Mouse (Mus musculus) thymus, postnatal 10 days (tissue): ENCODE measurements around the gene Tmigd1.

Experiments
- DNase-seq, 2 experiments: peaks; one replicate each; pipeline ENCODE4 v3.0.0; 2021; ENCODE audit warnings: low spot score in 2 of 2

The Tmigd1 gene

DNA sequence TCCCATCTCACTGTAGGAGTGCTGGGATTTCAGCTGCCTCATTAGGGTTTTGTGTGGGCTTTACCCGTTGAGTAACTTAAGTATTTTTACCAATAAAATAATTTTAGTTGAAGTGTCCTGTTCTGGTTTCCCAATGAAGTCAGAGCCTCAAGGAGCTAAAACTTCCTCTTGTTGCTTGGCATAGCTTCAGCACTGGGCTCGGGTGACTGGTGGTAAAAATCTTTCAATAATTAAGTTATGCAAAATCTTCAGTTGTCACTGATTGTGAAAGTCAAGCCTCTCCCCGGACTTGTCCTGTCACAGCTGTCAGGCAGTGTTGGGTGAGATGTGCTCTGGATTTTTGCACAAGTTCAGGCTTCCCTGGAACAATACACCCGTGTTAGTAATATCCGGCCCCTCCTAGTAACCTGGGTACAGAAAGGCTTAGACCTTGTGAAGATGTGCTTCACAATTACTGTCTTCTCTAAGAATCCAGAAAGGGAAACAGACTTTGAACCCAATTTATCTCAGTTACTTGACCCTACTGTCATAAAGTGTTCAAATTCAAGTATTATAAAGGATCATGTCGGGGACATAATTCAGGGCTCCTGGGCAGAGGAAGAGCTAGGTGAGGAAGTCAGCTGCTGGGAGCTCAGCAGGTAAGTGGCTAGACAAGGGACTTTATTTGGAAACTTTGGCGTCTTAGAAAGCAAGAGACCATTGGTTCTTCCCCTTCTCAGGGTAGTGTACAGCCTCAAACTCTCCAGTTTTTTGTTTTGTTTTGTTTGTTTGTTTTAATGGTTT, at the start of gene Tmigd1:
TSS of gene Tmigd1 (plus strand) at position 581 of the 783 bp plus-strand sequence.
- DNase-seq = no peak

- no peak for DNase-seq
Measured at GRCm38 (mm10) chr11:76854475-76855341, 47.3 kb upstream of the Tmigd1 start.

DNA sequence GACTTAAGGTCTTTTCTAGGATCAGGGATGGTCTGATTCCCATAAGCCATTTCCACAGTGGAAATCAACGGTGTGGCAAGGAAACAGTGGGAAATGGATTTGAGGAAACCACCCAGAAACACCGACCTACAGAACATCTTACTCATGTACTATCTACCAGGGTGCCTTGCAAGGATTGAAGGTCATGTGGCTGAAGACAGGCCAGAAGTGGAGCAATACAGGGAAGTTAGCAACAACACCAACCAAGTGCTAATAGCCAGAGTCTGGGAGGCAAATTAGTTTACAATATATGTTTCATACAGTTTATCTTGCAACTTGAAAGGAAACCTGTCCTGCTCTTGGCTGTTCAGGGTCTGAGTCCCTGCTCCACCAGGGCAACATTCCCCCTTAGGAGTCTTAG, 45.4 kb upstream of the Tmigd1 start:
- DNase-seq = no peak

DNA sequence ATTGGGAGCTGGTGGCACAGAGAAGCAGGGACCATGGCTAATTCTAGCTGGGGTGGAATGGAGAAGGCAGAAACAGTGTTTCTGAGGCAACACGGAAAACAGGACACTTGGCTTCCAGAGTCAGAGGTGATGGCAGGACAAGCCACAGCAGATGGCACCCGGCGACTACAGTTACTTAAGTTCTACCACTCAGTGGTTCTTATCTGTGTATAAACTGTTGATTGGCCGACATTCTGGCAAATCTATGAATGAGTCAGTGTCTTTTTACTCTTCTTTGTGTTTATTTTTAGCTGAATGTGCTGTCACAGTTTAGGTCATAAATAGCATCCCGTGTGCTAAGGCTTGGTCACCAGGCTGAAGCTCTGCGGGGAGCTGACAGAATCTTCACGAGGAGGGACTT, 44.8 kb upstream of the Tmigd1 start:
- DNase-seq = no peak

- DNase-seq = no peak
Measured at GRCm38 (mm10) chr11:76858781-76859180, 43.2 kb upstream of the Tmigd1 start.

DNA sequence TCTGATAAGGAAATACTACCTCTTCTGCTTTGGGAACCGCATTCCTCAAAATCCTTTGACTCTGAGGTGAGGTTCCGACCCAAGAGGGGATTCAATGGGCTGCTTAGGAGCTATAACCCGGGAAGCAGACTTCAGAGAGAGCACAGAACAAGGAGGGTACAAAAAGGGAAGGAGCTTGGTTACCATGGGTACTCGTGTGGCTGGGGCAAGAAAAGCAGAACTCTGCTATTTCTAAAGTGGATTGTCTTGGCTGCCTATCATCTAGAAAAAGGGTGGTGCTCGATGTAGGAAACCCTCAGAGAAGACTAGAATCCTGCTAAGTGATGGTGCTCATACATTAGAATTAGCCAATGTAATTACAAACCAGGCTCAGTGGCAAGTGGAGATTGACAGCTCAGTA, 42.7 kb upstream of the Tmigd1 start:
- DNase-seq = no peak

- no peak for DNase-seq
Measured at GRCm38 (mm10) chr11:76861185-76861584, 40.8 kb upstream of the Tmigd1 start.

- DNase-seq = no peak
Measured at GRCm38 (mm10) chr11:76872556-76873234, 29.3 kb upstream of the Tmigd1 start.

- DNase-seq = no peak
Measured at GRCm38 (mm10) chr11:76873865-76874264, 28.1 kb upstream of the Tmigd1 start.

- DNase-seq = no peak
Measured at GRCm38 (mm10) chr11:76874766-76875165, 27.2 kb upstream of the Tmigd1 start.

GRCm38 (mm10) chr11:76879816-76880215, 22.1 kb upstream of the Tmigd1 start:
- DNase-seq = peak; percentile 28 to 44

- no peak for DNase-seq
Measured at GRCm38 (mm10) chr11:76884451-76884850, 17.5 kb upstream of the Tmigd1 start.

DNA sequence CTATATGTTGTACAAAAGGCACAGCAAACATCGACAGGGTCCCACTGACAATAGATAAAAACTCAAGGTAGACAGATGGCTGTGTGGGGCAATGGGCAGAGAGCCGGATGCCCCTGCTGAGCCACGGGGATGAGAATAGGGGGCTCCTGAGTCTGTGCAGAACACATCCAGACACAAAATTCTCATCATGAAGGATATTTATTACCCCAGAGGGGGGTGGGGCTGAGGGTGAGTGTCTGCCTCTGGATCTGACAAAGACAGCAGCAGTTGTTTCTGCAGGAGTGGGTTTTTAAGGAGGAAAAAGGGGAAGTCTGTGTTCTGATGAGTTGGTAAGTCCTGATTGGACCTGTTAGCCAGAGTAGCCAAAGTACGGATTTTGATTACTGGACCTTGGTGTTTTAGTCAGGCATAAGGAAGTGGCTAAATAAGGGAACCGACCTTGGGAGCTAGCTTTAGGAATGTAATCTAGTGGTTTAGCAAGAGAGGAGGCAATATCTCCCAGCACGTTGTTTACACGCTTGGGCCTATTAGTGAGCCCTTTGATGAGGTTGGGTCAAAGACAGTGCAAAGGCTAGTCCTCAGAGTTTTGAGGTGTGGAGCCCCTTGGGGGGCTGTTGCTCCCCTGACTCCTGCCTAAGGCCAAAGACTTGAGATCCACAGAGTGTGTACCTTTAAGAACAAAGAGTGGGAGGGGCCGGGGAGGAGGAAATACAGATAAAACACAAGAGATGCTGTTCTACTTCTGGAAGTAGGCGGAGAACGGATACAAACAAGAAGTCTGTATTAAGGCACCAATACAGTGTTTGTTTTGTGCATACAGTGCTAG, 12.4 kb upstream of the Tmigd1 start:
- DNase-seq = peak; percentile 20 to 39

- no peak for DNase-seq
Measured at GRCm38 (mm10) chr11:76891171-76891570, 10.8 kb upstream of the Tmigd1 start.

DNA sequence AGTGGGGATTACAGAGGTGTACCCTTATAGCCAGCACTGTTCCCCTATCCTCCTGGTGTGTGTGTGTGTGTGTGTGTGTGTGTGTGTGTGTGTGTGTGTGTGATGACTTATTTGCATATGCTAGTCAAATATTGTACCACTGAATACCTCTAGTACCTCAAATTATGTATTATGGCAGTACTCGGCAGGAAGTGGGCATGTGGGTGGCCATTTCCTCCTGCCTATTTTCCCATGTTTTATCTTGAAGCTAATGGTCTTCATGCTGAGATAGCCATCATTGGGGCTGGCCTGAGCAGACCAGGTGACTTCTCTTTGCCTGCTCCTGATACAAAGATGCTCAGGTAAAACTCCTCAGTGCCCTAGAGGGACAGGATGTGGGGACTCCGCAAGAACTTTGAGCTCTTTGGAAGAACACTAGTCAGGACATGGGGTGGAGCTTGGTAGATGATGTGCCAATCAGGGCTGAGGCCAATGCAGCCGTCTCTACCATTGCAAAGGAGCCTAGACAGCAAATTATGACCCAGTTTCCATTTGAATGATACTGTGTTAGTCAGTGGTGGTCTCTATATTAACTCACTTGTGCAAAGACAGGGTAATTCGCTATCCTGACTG, 10.1 kb upstream of the Tmigd1 start:
- DNase-seq = no peak

GRCm38 (mm10) chr11:76892972-76893371, 9.0 kb upstream of the Tmigd1 start:
- DNase-seq = no peak

GRCm38 (mm10) chr11:76893570-76893969, 8.4 kb upstream of the Tmigd1 start:
- DNase-seq = no peak

DNA sequence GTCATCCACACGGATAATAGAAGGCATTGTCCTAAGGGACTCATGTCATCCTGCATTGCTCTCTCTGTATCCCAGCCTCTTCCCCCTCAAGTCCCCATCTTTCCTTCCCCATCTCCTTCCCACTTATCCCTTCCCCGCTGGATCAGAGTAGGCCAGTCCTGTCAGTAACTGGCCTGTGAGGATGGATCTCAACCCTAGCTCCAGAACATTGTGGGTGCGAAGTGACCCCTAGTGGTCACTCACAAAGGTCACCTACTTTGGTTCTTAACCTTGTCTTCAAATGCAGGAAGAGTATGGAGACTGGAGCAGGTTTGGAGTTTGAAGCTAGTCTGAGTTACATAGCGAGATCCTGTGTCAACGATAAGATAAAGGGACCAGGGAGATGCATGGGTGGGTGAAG, 7.7 kb upstream of the Tmigd1 start:
- DNase-seq = peak in 1 of 2 experiments; percentile 10

DNA sequence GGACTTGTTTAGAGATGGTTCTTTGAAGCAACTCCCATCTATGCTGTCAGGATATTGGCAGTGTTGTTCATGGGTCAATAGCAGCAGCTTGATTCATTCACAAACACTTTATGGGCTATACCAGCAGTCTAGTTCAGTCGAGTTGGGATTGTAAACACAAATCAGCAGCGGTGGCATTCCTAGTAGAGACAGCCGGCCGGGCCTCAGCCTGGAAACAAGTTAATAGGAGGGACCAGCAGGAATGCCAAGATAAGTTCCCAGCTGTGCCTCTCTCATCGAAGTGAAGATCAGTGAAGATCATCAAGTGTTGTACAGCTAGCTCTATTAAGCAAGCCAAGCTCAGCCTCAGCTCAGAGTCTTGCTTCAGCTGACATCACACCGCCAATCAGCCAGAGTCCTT, 5.6 kb upstream of the Tmigd1 start:
- no peak for DNase-seq

DNA sequence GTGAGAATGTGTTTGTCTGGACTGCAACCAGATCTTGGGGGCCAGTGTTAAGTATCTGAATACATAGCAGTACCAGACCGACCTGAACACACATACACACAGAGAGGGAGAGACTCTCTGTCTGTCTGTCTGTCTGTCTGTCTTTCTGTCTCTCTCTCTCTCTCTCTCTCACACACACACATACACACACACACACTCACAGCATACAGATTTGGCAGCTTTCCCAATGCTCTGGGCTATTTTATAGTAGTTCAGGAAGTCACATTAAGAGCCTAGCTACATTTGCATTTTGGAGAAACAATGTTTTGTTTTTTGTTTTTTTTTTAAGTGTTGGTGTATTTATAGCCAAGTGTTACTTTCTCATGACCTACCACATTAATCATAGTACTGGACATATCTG, 4.8 kb upstream of the Tmigd1 start:
- DNase-seq = no peak

GRCm38 (mm10) chr11:76897871-76898270, 4.1 kb upstream of the Tmigd1 start:
- DNase-seq = no peak
